Mouse (Mus musculus) heart, adult 2 months (tissue): ENCODE results near the gene Iltifb.

Source experiments
- CTCF ChIP-seq: fragments of 200-600 bp; IDR thresholded peaks from 2 replicates; pipeline ENCODE4 v1.8.1; 2022; ENCODE audit warnings: antibody characterized with exemption, mild to moderate bottlenecking, moderate library complexity
- EP300 ChIP-seq: fragments of 200-500 bp; IDR thresholded peaks from 2 replicates; pipeline ENCODE4 v1.6.1; 2011; ENCODE audit warnings: low read depth, low read length, control low read depth; ENCODE audit not compliant: insufficient read depth
- POLR2A ChIP-seq: fragments of 200-500 bp; IDR thresholded peaks from 2 replicates; pipeline ENCODE4 v1.6.1; 2011; ENCODE audit warnings: mild to moderate bottlenecking, low read depth, low read length, control low read depth; ENCODE audit not compliant: insufficient read depth

DNA sequence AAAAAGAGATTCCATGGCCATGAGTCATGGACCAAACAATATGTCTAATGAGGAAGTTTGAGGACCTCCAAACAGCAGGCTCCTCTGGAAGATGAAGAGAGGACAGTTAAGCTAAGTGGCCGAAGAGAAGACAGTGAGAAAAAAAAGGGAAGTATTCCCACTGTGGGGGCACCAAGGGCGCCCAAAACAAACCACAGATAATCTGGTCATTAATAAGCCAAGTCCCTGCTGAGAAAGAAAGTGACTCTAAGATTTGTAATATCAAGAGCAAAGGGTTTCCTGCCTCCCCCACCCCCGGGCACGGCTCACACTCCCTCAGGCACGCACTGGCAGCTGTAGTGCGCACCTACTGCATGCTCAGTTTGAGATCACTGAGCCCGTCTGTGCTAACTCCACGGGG is 24.2 kb upstream of the Iltifb start:
- no peak for TF ChIP-seq POLR2A
- TF ChIP-seq CTCF: no peak
- TF ChIP-seq EP300: no peak
